Mouse (Mus musculus) forebrain, postnatal 0 days (tissue): Measurements from ENCODE around the gene Ubl5. TPM values are rescaled to one million over a fixed set of nuclear protein-coding genes. Genes with fewer than 3 reads are reported as not detected.

Source experiments
- ATAC-seq: fragments of 200-750 bp; cut with Nextera tagmentation; 2 replicates; pipeline ENCODE4 v1.8.0; 2017; ENCODE audit warnings: mild to moderate bottlenecking, moderate library complexity
- DNase-seq: peaks from one replicate; pipeline ENCODE4 v3.0.0-alpha.2; 2015
- H3K27ac ChIP-seq: fragments of 300-500 bp; sonication (generic); 2 replicates; pipeline ENCODE4 v1.5.1; 2014; ENCODE audit warnings: low read depth, mild to moderate bottlenecking, antibody characterized with exemption, low read length, moderate library complexity, mixed read lengths
- H3K27me3 ChIP-seq: fragments of 300-500 bp; sonication (generic); 2 replicates; pipeline ENCODE4 v1.6.1; 2014; ENCODE audit warnings: mild to moderate bottlenecking, low read length, mixed read lengths; ENCODE audit not compliant: insufficient read depth
- H3K36me3 ChIP-seq: fragments of 300-500 bp; sonication (generic); 2 replicates; pipeline ENCODE4 v1.6.1; 2014; ENCODE audit warnings: mild to moderate bottlenecking, moderate library complexity; ENCODE audit not compliant: insufficient read depth
- H3K4me1 ChIP-seq: fragments of 300-500 bp; sonication (generic); 2 replicates; pipeline ENCODE4 v1.6.1; 2014; ENCODE audit warnings: antibody characterized with exemption; ENCODE audit not compliant: insufficient read depth
- H3K4me2 ChIP-seq: fragments of 300-500 bp; sonication (generic); 2 replicates; pipeline ENCODE4 v1.6.1; 2014; ENCODE audit warnings: low read depth, mild to moderate bottlenecking, moderate library complexity
- H3K4me3 ChIP-seq: fragments of 300-500 bp; sonication (generic); 2 replicates; pipeline ENCODE4 v1.5.1; 2014; ENCODE audit warnings: low read depth, low read length, mixed read lengths
- H3K9ac ChIP-seq: fragments of 300-500 bp; sonication (generic); 2 replicates; pipeline ENCODE4 v1.6.1; 2014; ENCODE audit warnings: mild to moderate bottlenecking
- H3K9me3 ChIP-seq: fragments of 300-500 bp; sonication (generic); 2 replicates; pipeline ENCODE4 v1.6.1; 2016; ENCODE audit warnings: low read length
- CTCF ChIP-seq: sonication (generic); IDR thresholded peaks from 2 replicates; pipeline ENCODE4 v1.5.1; 2016; ENCODE audit warnings: antibody characterized with exemption, control low read depth, low read depth
- WGBS: fragments of 180-500 bp; shearing (Covaris S2); extraction: QIAGEN DNeasy Blood & Tissue Kit; methylation state at CpG from one replicate; pipeline ENCODE4 v1.1.7; 2014; 5-methylcytosine and 5-hydroxymethylcytosine counted together
- polyA plus RNA-seq: library from polyadenylated mRNA; unstranded; fragments of >200 nt; fragmentation: Nextera tagmentation; extraction: Ambion mirVana; gene quantifications from 2 replicates; pipeline ENCODE4 v1.2.1, GENCODE M21; 2015
- total RNA-seq: library from RNA; depleted of rRNA; stranded (reverse); fragments of >200 nt; gene quantifications from 2 replicates; pipeline ENCODE4 v1.2.3, GENCODE M21; 2014

Gene Ubl5
- total and polyA plus RNA-seq, 2 experiments from 2014 or later: 166 to 533 TPM

GRCm38 (mm10) chr9:20642896-20643466 lies 303 bp downstream of the Ubl5 start:
- H3K27me3 ChIP-seq: no peaks in the 10 kb centered on the region
- H3K9me3 ChIP-seq: no peaks in the 10 kb centered on the region
- H3K4me1 ChIP-seq: peaks cover 21% of the 10 kb centered on the region; the same call in 1 of the 2 replicates
- H3K4me2 ChIP-seq: peak overlapping the region; percentile 78
- peak; percentile 14 for TF ChIP-seq CTCF
- peak overlapping the region; percentile 79 for H3K27ac ChIP-seq
- whole genome bisulfite sequencing: 2% methylated on average over 30 of the region's 30 CpGs
- DNase-seq (peak; percentile 89), ATAC-seq (peak; percentile 78)
- H3K36me3 ChIP-seq: peaks cover 24% of the 10 kb centered on the region
- H3K9ac ChIP-seq: peak overlapping the region; percentile 73
- H3K4me3 ChIP-seq: peak overlapping the region; percentile 65

GRCm38 (mm10) chr9:20643781-20644180 lies 1.1 kb downstream of the Ubl5 start:
- DNase-seq: no peak
- no peak for ATAC-seq
- WGBS: 9% methylated on average over 13 of the region's 13 CpGs
- H3K27ac ChIP-seq: peak overlapping the region; percentile 90; the same call in 1 of the 2 replicates
- H3K4me2 ChIP-seq: peak overlapping the region; percentile 78
- TF ChIP-seq CTCF: no peak
- H3K4me3 ChIP-seq: peak overlapping the region; percentile 65
- H3K9me3 ChIP-seq: no peaks in the 10 kb centered on the region
- no peaks in the 10 kb centered on the region for H3K27me3 ChIP-seq
- peaks cover 23% of the 10 kb centered on the region for H3K36me3 ChIP-seq
- peaks cover 21% of the 10 kb centered on the region; the same call in 1 of the 2 replicates for H3K4me1 ChIP-seq
- H3K9ac ChIP-seq: peak overlapping the region; percentile 73

- no peaks in the 10 kb centered on the region for H3K9me3 ChIP-seq
- H3K4me3 ChIP-seq: peak within 1 kb of the TSS; percentile 65
- peaks cover 21% of the 10 kb centered on the region; the same call in 1 of the 2 replicates for H3K4me1 ChIP-seq
- H3K4me2 ChIP-seq: peak within 1 kb of the TSS; percentile 78
- H3K9ac ChIP-seq: peak within 1 kb of the TSS; percentile 73
- ATAC-seq: peak; percentile 56
- H3K27ac ChIP-seq: peak within 1 kb of the TSS; percentile 90
- 1% methylated on average over 43 of the region's 43 CpGs for WGBS
- H3K27me3 ChIP-seq: no peaks in the 10 kb centered on the region
- peaks cover 26% of the 10 kb centered on the region for H3K36me3 ChIP-seq
- peak; percentile 89 for DNase-seq
- no peak for TF ChIP-seq CTCF
These were observed 1.8 kb downstream of the Ubl5 start, which contains the start of gene Fbxl12 for GRCm38 (mm10) chr9:20644360-20645081. TSS of gene Fbxl12 (minus strand) at chr9:20644767.

GRCm38 (mm10) chr9:20645121-20645520 lies 2.4 kb downstream of the Ubl5 start:
- Histone ChIP-seq H3K36me3 (peaks cover 26% of the 10 kb centered on the region), H3K27me3 (no peaks in the 10 kb centered on the region), H3K4me3 (peak overlapping the region; percentile 65), H3K4me2 (peak overlapping the region; percentile 78), H3K9me3 (no peaks in the 10 kb centered on the region), H3K9ac (peak overlapping the region; percentile 73), H3K27ac (peak overlapping the region; percentile 90), H3K4me1 (peaks cover 21% of the 10 kb centered on the region; the same call in 1 of the 2 replicates)
- no peak for TF ChIP-seq CTCF
- ATAC-seq (no peak), DNase-seq (peak; percentile 50)
- 6% methylated on average over 17 of the region's 17 CpGs for WGBS

- H3K36me3 ChIP-seq: peaks cover 47% of the 10 kb centered on the region
- peak; percentile 12; the same call in 1 of the 2 replicates for TF ChIP-seq CTCF
- peak within 1 kb of the TSS; percentile 95 for H3K4me3 ChIP-seq
- peak within 1 kb of the TSS; percentile 80 for H3K27ac ChIP-seq
- DNase-seq (peak; percentile 99), ATAC-seq (peak; percentile 99)
- whole genome bisulfite sequencing: under 1% methylated on average over 45 of the region's 45 CpGs
- peaks cover 15% of the 10 kb centered on the region for H3K4me1 ChIP-seq
- peak within 1 kb of the TSS; percentile 81 for H3K4me2 ChIP-seq
- peak within 1 kb of the TSS; percentile 82 for H3K9ac ChIP-seq
- H3K27me3 ChIP-seq: no peaks in the 10 kb centered on the region
- H3K9me3 ChIP-seq: no peaks in the 10 kb centered on the region
These were observed 9.1 kb downstream of the Ubl5 start, which contains the start of gene Pin1 for GRCm38 (mm10) chr9:20651602-20652259. TSS of gene Pin1 (plus strand) at chr9:20652095.

- Histone ChIP-seq H3K4me3 (peak overlapping the region; percentile 95), H3K36me3 (peaks cover 51% of the 10 kb centered on the region), H3K9ac (peak overlapping the region; percentile 82), H3K27ac (peak overlapping the region; percentile 80), H3K9me3 (no peaks in the 10 kb centered on the region), H3K27me3 (no peaks in the 10 kb centered on the region), H3K4me1 (peaks cover 15% of the 10 kb centered on the region), H3K4me2 (peak overlapping the region; percentile 81)
- 4% methylated on average over 24 of the region's 25 CpGs for WGBS
- TF ChIP-seq CTCF: no peak
- DNase-seq (no peak), ATAC-seq (no peak; the same call in 1 of the 2 replicates)
These were observed 9.6 kb downstream of the Ubl5 start for GRCm38 (mm10) chr9:20652260-20652658.
